Mouse (Mus musculus) brain, embryonic 14.5 days (tissue): ENCODE data around the gene Gm13283. TPM values are rescaled to one million over a fixed set of nuclear protein-coding genes. Genes with fewer than 3 reads are reported as not detected.
A peak's percentile ranks its signal among the peaks of the same experiment; 100 is the strongest.
"Not testable (repeated sequence)": the region's sequence is repeated elsewhere in the genome, so short reads cannot be mapped to it uniquely, and the experiment has no call there.

Experiments used
- DNase-seq: peaks from one replicate; pipeline ENCODE4 v3.0.0-alpha.2; 2011; ENCODE audit warnings: low read depth
- CTCF ChIP-seq: fragments of 200-500 bp; IDR thresholded peaks from 2 replicates; pipeline ENCODE4 v1.5.1; 2012; ENCODE audit warnings: inconsistent platforms, mild to moderate bottlenecking, moderate library complexity, borderline replicate concordance; ENCODE audit not compliant: insufficient read depth, insufficient read length; ENCODE audit errors: extremely low read depth
- POLR2A ChIP-seq: fragments of 200-500 bp; IDR thresholded peaks from 2 replicates; pipeline ENCODE4 v1.6.1; 2012; ENCODE audit warnings: mild to moderate bottlenecking, inconsistent platforms, borderline replicate concordance; ENCODE audit not compliant: poor library complexity, insufficient read depth, insufficient read length, severe bottlenecking; ENCODE audit errors: extremely low read depth
- polyA plus RNA-seq: library from polyadenylated mRNA; depleted of rRNA; stranded (reverse); fragments of >200 nt; gene quantifications from 2 replicates; pipeline ENCODE4 v1.2.3, GENCODE M21; 2012; rRNA removed

Gene Gm13283
- not detected in 2 replicates for polyA plus RNA-seq

DNA sequence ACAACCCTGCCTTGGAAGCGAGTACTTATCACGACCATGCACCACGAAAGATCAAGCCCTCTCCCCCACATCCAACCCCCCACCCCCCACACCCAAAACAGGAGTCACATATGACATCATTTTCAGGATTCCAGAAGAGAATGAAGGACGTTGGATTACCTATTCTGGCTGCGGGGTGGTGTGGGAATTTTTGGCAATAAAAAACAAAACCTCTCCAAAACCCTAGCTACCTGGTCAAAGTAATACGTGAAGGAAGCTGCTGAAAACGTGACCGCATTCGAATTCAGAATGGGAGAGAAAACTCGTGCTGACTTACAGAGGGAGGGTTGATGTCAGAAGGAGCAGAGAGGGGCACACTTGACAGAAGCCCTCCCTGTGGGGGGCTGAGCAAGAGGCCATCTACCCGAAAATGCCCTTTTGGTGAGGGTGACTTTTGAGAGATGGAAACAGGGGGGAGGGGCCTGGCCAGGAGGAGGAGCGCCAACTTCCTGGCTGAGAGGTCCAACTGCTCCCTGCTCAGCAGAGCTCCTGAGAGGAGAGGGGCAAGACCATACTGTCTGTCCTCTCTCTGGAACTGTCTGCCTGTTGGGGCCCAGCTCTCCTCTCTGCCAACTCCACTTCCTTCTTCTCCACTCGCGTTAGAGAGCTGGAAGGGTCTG is at the start of gene Gm13283:
Gm13283 (plus strand) TSS at position 510 of the 659 bp plus-strand sequence.
- DNase-seq = not testable (repeated sequence)

- DNase-seq = no peak
- no peak for TF ChIP-seq CTCF
- no peak for TF ChIP-seq POLR2A
Observed at GRCm38 (mm10) chr4:88714281-88714680, 45.6 kb upstream of the Gm13283 start.

DNA sequence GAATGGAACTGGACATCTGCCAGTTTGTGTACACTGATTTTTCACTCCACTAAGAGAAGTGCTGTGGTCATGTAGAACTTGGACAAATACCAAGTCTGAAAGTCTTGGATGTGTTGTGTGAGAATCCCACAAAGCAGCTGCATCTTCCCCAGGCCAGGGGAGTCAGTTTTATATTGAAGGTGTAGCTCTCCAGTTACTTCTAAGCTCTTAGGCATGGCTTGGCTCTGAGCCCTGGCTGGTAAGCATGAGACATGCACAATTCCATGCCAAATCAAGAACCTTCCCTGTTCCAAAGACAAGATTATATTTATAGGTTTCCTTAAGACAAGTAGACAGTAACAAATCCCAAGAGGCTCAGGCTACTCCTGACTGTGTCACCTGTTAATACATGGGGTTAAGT is 44.9 kb upstream of the Gm13283 start:
- TF ChIP-seq CTCF = no peak
- DNase-seq = peak; percentile 29

DNA sequence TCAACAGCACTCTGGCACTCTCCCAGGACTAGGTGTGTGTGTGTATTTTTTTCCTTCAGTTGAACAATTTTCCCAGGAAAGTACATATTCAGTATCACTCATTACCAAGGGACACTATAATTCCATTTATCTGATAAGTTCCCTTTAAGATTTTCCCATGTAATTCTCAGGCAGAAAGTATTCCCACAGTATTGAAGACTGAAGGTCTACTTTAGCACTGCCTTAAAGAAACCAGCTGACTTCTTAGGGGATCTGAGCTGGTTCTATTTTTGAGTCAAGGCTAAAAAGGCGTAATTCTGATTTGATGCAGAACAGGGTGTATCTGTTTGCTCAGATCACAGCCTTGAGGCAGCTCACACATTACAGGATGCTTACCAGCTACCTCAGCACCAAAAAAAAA is 41.2 kb upstream of the Gm13283 start:
- no peak for DNase-seq
- no peak for TF ChIP-seq POLR2A
- TF ChIP-seq CTCF = no peak

DNA sequence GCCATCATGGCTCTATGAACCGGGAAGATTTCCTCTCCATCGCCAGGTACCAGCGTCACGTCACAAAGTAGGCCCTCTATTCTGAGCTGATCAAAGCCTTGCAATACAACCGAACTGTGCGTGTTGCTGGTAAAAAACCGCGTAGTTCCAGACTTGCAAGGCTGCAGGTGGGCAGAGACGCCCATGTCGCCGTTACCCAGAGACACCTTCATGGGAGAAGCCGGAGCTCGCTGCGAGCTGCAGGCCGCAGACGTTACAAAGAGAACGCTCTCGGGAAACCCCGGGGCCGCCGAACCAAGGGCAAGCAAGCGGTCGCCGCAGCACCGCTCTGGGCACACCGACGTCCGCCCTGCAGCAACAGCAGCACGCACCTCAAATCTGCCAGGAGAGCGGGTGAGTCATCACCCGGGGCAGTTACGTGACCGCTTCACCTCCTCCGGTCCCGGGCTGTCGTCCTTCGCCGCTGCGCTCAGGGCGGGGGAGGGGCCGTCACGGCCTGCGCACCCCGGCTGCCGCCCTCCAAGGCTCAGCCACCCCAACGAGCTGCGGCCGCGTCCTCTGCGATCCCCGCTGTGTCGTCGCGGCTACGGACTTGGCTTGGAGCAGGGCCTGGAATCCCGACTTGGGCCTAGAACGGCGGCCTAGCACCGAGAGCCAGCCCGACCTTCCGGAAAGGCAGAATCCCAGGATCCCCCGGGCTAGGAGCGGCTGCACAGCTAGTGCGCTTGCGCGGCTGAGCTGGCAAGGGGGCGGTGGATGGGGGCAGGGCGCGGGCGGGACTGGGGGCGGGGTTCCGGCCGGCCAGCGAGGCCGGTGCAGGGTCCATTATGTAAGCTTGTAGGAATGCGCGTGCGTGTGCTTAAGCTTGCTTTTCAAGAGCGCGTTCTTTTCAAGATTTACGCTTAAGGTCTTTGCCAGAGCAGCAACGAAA is 37.9 kb upstream of the Gm13283 start, which contains the start of the genes Gm26566 and Klhl9:
Gm26566 (plus strand) TSS at position 15 of the 931 bp plus-strand sequence.
Klhl9 (minus strand) TSS at position 675 of the 931 bp plus-strand sequence.
- peak; percentile 98 for DNase-seq
- TF ChIP-seq POLR2A = peak; percentile 65; the same call in 1 of the 2 replicates
- no peak for TF ChIP-seq CTCF

GRCm38 (mm10) chr4:88723497-88724090 is 36.3 kb upstream of the Gm13283 start:
- no peak for DNase-seq
- no peak for TF ChIP-seq POLR2A

- no peak for DNase-seq
Observed at GRCm38 (mm10) chr4:88726727-88727126, 33.2 kb upstream of the Gm13283 start.

GRCm38 (mm10) chr4:88727324-88727723 is 32.6 kb upstream of the Gm13283 start:
- DNase-seq = peak; percentile 40
- TF ChIP-seq POLR2A (no peak), CTCF (peak; percentile 49; the same call in 1 of the 2 replicates)

More at GRCm38 (mm10) chr4:88726727-88727126, 33.2 kb upstream of the Gm13283 start:
- TF ChIP-seq POLR2A (no peak), CTCF (no peak)

- peak; percentile 73 for DNase-seq
- peak; percentile 86 for TF ChIP-seq CTCF
- no peak for TF ChIP-seq POLR2A
Observed at GRCm38 (mm10) chr4:88738480-88738879, 21.4 kb upstream of the Gm13283 start.

GRCm38 (mm10) chr4:88739036-88739435 is 20.9 kb upstream of the Gm13283 start:
- no peak for TF ChIP-seq CTCF
- TF ChIP-seq POLR2A = no peak
- DNase-seq = no peak

GRCm38 (mm10) chr4:88741426-88741825 is 18.5 kb upstream of the Gm13283 start:
- DNase-seq = no peak
- no peak for TF ChIP-seq POLR2A
- no peak for TF ChIP-seq CTCF
